Mouse (Mus musculus) intestine, postnatal 0 days (tissue): ENCODE measurements around the gene Iffo1. TPM values are rescaled to one million over a fixed set of nuclear protein-coding genes. Genes with fewer than 3 reads are reported as not detected.

Experiments used
- ATAC-seq: fragments of 200-750 bp; cut with Nextera tagmentation; 2 replicates; pipeline ENCODE4 v1.8.0; 2017; ENCODE audit warnings: mild to moderate bottlenecking, moderate TSS enrichment, moderate library complexity
- H3K27ac ChIP-seq: fragments of 300-500 bp; sonication (generic); 2 replicates; pipeline ENCODE4 v1.5.1; 2014; ENCODE audit warnings: mild to moderate bottlenecking, low read depth, low read length, moderate library complexity
- H3K27me3 ChIP-seq: fragments of 300-500 bp; sonication (generic); replicated peaks from 2 replicates; pipeline ENCODE4 v1.6.1; 2014; ENCODE audit warnings: low read length, mixed read lengths; ENCODE audit not compliant: control insufficient read depth, insufficient read depth
- H3K36me3 ChIP-seq: fragments of 300-500 bp; sonication (generic); 2 replicates; pipeline ENCODE4 v1.6.1; 2014; ENCODE audit warnings: mild to moderate bottlenecking, moderate library complexity; ENCODE audit not compliant: control insufficient read depth, insufficient read depth
- H3K4me1 ChIP-seq: fragments of 300-500 bp; sonication (generic); replicated peaks from 2 replicates; pipeline ENCODE4 v1.6.1; 2014; ENCODE audit warnings: antibody characterized with exemption, low read length, mixed read lengths; ENCODE audit not compliant: control insufficient read depth, insufficient read depth
- H3K4me2 ChIP-seq: fragments of 300-500 bp; sonication (generic); replicated peaks from 2 replicates; pipeline ENCODE4 v1.6.1; 2014; ENCODE audit warnings: low read depth, mild to moderate bottlenecking, moderate library complexity
- H3K4me3 ChIP-seq: fragments of 300-500 bp; sonication (generic); 2 replicates; pipeline ENCODE4 v1.5.1; 2014; ENCODE audit warnings: low read depth, low read length
- H3K9ac ChIP-seq: fragments of 300-500 bp; sonication (generic); 2 replicates; pipeline ENCODE4 v1.6.1; 2014; ENCODE audit warnings: mild to moderate bottlenecking, low read depth, low read length
- H3K9me3 ChIP-seq: fragments of 300-500 bp; sonication (generic); 2 replicates; pipeline ENCODE4 v1.6.1; 2016; ENCODE audit warnings: mixed run types; ENCODE audit not compliant: control insufficient read depth
- CTCF ChIP-seq: sonication (generic); IDR thresholded peaks from 2 replicates; pipeline ENCODE4 v1.5.1; 2016; ENCODE audit warnings: low read depth, mild to moderate bottlenecking, control low read depth, antibody characterized with exemption, moderate library complexity
- WGBS: fragments of 180-500 bp; shearing (Covaris S2); extraction: QIAGEN DNeasy Blood & Tissue Kit; methylation state at CpG from one replicate; pipeline ENCODE4 v1.1.7; 2014; 5-methylcytosine and 5-hydroxymethylcytosine counted together
- polyA plus RNA-seq: library from polyadenylated mRNA; unstranded; fragments of >200 nt; fragmentation: Nextera tagmentation; extraction: Ambion mirVana; gene quantifications from 2 replicates; pipeline ENCODE4 v1.2.1, GENCODE M21; 2015

Gene Iffo1
- polyA plus RNA-seq, 1 experiment from 2014 or later, result 3.2 TPM

- Histone ChIP-seq H3K4me1 (no peaks in the 10 kb centered on the region), H3K4me2 (no peak overlapping the region), H3K36me3 (peaks cover 11% of the 10 kb centered on the region; the same call in 1 of the 2 replicates), H3K27ac (no peak overlapping the region), H3K9me3 (no peaks in the 10 kb centered on the region), H3K9ac (0 out of 2 replicates have a peak overlapping the region, but pooled peaks have one; percentile 1), H3K27me3 (no peaks in the 10 kb centered on the region), H3K4me3 (no peak overlapping the region)
- 82% methylated on average over 7 of the region's 7 CpGs for WGBS
- ATAC-seq, result no peak
- TF ChIP-seq CTCF, result no peak
Observed at GRCm38 (mm10) chr6:125149569-125149950, 4.5 kb downstream of the Iffo1 start.

- no peak overlapping the region for H3K4me2 ChIP-seq
- H3K4me1 ChIP-seq, result no peaks in the 10 kb centered on the region
- TF ChIP-seq CTCF, result no peak
- H3K9me3 ChIP-seq, result no peaks in the 10 kb centered on the region
- no peak overlapping the region for H3K27ac ChIP-seq
- H3K36me3 ChIP-seq, result peaks cover 11% of the 10 kb centered on the region; the same call in 1 of the 2 replicates
- no peaks in the 10 kb centered on the region for H3K27me3 ChIP-seq
- 76% methylated on average over 22 of the region's 22 CpGs for WGBS
- ATAC-seq, result no peak
- no peak overlapping the region for H3K4me3 ChIP-seq
- no peak overlapping the region for H3K9ac ChIP-seq
Observed at GRCm38 (mm10) chr6:125152212-125153017, 7.4 kb downstream of the Iffo1 start.

- Histone ChIP-seq H3K4me2 (no peak overlapping the region), H3K9ac (no peak overlapping the region), H3K27ac (no peak overlapping the region), H3K9me3 (no peaks in the 10 kb centered on the region), H3K4me1 (no peaks in the 10 kb centered on the region), H3K36me3 (peaks cover 11% of the 10 kb centered on the region; the same call in 1 of the 2 replicates), H3K27me3 (no peaks in the 10 kb centered on the region), H3K4me3 (no peak overlapping the region)
- WGBS, result 88% methylated on average over 5 of the region's 5 CpGs
- no peak for TF ChIP-seq CTCF
- ATAC-seq, result no peak
Observed at GRCm38 (mm10) chr6:125153018-125153389, 8.0 kb downstream of the Iffo1 start.

- Histone ChIP-seq H3K4me2 (no peak overlapping the region), H3K9me3 (no peaks in the 10 kb centered on the region), H3K4me3 (no peak overlapping the region), H3K4me1 (no peaks in the 10 kb centered on the region), H3K27me3 (no peaks in the 10 kb centered on the region), H3K36me3 (peaks cover 15% of the 10 kb centered on the region; the same call in 1 of the 2 replicates), H3K9ac (no peak overlapping the region), H3K27ac (no peak overlapping the region)
- 87% methylated on average over 4 of the region's 4 CpGs for WGBS
- ATAC-seq, result no peak
- no peak for TF ChIP-seq CTCF
Observed at GRCm38 (mm10) chr6:125153682-125154081, 8.6 kb downstream of the Iffo1 start.

- Histone ChIP-seq H3K9ac (no peak overlapping the region), H3K27me3 (no peaks in the 10 kb centered on the region), H3K36me3 (peaks cover 23% of the 10 kb centered on the region; the same call in 1 of the 2 replicates), H3K4me1 (no peaks in the 10 kb centered on the region), H3K27ac (no peak overlapping the region), H3K4me3 (no peak overlapping the region), H3K4me2 (no peak overlapping the region), H3K9me3 (no peaks in the 10 kb centered on the region)
- ATAC-seq, result no peak
- peak; percentile 70 for TF ChIP-seq CTCF
Observed at GRCm38 (mm10) chr6:125154550-125154949, 9.5 kb downstream of the Iffo1 start.

GRCm38 (mm10) chr6:125155262-125155661 lies 10.2 kb downstream of the Iffo1 start:
- Histone ChIP-seq H3K27ac (no peak overlapping the region), H3K36me3 (peaks cover 30% of the 10 kb centered on the region; the same call in 1 of the 2 replicates), H3K27me3 (no peaks in the 10 kb centered on the region), H3K9me3 (no peaks in the 10 kb centered on the region), H3K4me1 (no peaks in the 10 kb centered on the region), H3K9ac (no peak overlapping the region), H3K4me2 (no peak overlapping the region), H3K4me3 (no peak overlapping the region)
- WGBS, result 48% methylated on average over 8 of the region's 8 CpGs
- ATAC-seq, result no peak
- no peak for TF ChIP-seq CTCF
